Mouse (Mus musculus) kidney, embryonic 15.5 days (tissue): ENCODE data around the gene Abhd16b. TPM values are rescaled to one million over a fixed set of nuclear protein-coding genes. Genes with fewer than 3 reads are reported as not detected.

Experiments
- ATAC-seq: fragments of 200-750 bp; cut with Nextera tagmentation; replicated peaks from 2 replicates; pipeline ENCODE4 v1.8.0; 2017; ENCODE audit warnings: moderate TSS enrichment; ENCODE audit not compliant: low FRiP score
- H3K27ac ChIP-seq: fragments of 300-500 bp; sonication (generic); 2 replicates; pipeline ENCODE4 v1.5.1; 2015; ENCODE audit warnings: mild to moderate bottlenecking, inconsistent platforms
- H3K27me3 ChIP-seq: fragments of 300-500 bp; sonication (generic); 2 replicates; pipeline ENCODE4 v1.6.1; 2015; ENCODE audit warnings: inconsistent platforms
- H3K36me3 ChIP-seq: fragments of 300-500 bp; sonication (generic); 2 replicates; pipeline ENCODE4 v1.6.1; 2015; ENCODE audit warnings: inconsistent platforms
- H3K4me1 ChIP-seq: fragments of 300-500 bp; sonication (generic); 2 replicates; pipeline ENCODE4 v1.6.1; 2015; ENCODE audit warnings: inconsistent platforms
- H3K4me2 ChIP-seq: fragments of 300-500 bp; sonication (generic); 2 replicates; pipeline ENCODE4 v1.6.1; 2015; ENCODE audit warnings: moderate library complexity, mild to moderate bottlenecking, inconsistent platforms
- H3K4me3 ChIP-seq: fragments of 300-500 bp; sonication (generic); replicated peaks from 2 replicates; pipeline ENCODE4 v1.5.1; 2015; ENCODE audit warnings: mild to moderate bottlenecking, inconsistent platforms
- H3K9ac ChIP-seq: fragments of 300-500 bp; sonication (generic); 2 replicates; pipeline ENCODE4 v1.6.1; 2015; ENCODE audit warnings: mild to moderate bottlenecking, inconsistent platforms
- H3K9me3 ChIP-seq: fragments of 300-500 bp; sonication (generic); replicated peaks from 2 replicates; pipeline ENCODE4 v1.6.1; 2016; ENCODE audit warnings: inconsistent platforms
- WGBS: fragments of 180-500 bp; shearing (Covaris S2); methylation state at CpG from one replicate; pipeline ENCODE4 v1.1.7; 2015; ENCODE audit warnings: mixed read lengths; 5-methylcytosine and 5-hydroxymethylcytosine counted together
- polyA plus RNA-seq: library from polyadenylated mRNA; unstranded; fragments of >200 nt; fragmentation: Nextera tagmentation; extraction: Ambion mirVana; gene quantifications from 2 replicates; pipeline ENCODE4 v1.2.1, GENCODE M21; 2015

The Abhd16b gene
- polyA plus RNA-seq, 1 experiment from 2014 or later = not detected

DNA sequence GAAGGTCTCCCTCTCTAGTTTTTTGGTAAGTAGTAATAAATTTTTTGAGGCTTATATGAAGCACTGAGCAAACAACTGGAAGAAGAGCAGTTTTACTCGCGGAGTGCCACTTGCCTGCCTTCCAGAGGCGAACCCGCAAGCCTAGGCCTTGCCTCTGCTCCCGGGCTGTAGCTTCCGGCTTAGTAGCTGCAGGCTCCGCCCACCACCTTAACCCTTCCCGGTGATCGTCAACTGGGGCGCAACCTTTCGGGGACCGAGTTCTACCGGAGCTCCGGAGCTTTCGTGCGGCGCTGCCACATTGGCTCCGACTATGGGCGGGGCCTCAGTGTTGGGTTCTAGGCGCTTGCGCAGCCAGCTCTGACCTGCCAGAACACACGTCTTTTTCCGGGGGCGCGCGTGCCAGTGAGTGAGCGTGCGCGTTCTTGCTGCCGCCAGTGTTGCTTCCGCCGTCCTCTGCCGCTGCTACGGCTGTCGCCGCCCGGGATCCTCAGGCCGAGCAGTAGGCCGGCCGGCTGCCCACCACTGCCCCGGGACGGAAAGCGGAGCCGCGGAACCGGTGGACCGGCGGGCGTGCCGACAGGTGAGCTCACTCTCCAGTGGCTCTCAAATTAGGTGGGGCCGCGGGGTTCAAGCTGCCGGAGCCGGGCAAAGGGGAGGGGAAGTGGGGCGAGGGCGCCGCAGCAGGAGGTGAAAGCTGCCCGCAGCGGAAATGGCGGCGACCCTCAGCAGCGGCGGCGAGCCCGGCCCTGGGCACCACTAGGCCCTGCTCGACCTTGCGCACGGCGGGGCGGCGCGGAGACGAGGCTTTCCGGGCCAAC lies 27.3 kb downstream of the Abhd16b start, which contains the start of gene Dnajc5:
Gene Dnajc5, plus strand, starts transcription at position 368 of the 818 bp plus-strand sequence.
- Histone ChIP-seq H3K9ac (peak within 1 kb of the TSS; percentile 95), H3K4me3 (peak within 1 kb of the TSS; percentile 90), H3K9me3 (no peaks in the 10 kb centered on the region), H3K27me3 (no peaks in the 10 kb centered on the region), H3K36me3 (peaks cover 30% of the 10 kb centered on the region), H3K4me2 (peak within 1 kb of the TSS; percentile 66), H3K27ac (peak within 1 kb of the TSS; percentile 99), H3K4me1 (peaks cover 26% of the 10 kb centered on the region)
- WGBS = under 1% methylated on average over 74 of the region's 74 CpGs
- ATAC-seq = peak; percentile 98

DNA sequence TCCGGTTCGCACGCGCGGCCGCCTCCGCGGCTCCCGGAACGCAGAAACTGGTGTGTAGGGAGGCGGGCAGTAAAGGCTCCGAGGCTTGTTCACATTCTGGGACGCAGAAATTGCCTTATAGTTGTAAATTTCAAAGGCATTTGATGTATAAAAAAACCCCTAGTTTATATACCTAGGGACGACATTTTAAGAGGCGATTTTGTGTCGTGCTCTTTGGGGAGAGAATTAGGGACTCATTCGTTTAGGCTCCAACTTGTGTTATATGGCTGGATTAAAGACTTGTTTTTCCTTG lies 27.9 kb downstream of the Abhd16b start:
- H3K4me3 ChIP-seq = peak overlapping the region; percentile 90
- peak overlapping the region; percentile 99 for H3K27ac ChIP-seq
- H3K27me3 ChIP-seq = no peaks in the 10 kb centered on the region
- H3K4me1 ChIP-seq = peaks cover 26% of the 10 kb centered on the region
- 0% methylated on average over 17 of the region's 17 CpGs for WGBS
- peak overlapping the region; percentile 95 for H3K9ac ChIP-seq
- no peak for ATAC-seq
- H3K4me2 ChIP-seq = peak overlapping the region; percentile 66
- H3K36me3 ChIP-seq = peaks cover 26% of the 10 kb centered on the region
- no peaks in the 10 kb centered on the region for H3K9me3 ChIP-seq

DNA sequence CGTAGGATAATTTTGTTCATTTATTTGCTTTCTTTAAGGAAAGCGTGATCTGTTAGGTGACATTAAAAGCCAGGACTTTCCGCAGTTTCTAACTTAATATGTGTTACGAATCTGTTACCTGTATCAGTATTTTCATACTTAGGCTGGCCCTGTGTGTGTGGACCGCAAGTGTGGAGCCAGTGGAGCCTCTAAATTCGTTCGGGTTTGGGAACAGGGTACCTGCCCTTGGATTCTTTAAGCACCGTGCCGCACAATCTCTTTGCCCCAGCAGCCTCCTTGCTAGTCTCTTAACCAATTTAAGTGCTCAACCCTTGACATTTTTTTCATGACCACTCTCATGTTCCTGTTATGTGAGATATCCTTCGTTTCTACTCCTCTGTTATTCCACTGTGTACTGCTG lies 28.5 kb downstream of the Abhd16b start:
- Histone ChIP-seq H3K4me2 (peak overlapping the region; percentile 66), H3K36me3 (peaks cover 20% of the 10 kb centered on the region), H3K9ac (peak overlapping the region; percentile 95), H3K27me3 (no peaks in the 10 kb centered on the region), H3K27ac (no peak overlapping the region), H3K4me3 (peak overlapping the region; percentile 90), H3K4me1 (peaks cover 26% of the 10 kb centered on the region), H3K9me3 (no peaks in the 10 kb centered on the region)
- WGBS = 43% methylated on average over 10 of the region's 10 CpGs
- no peak for ATAC-seq

DNA sequence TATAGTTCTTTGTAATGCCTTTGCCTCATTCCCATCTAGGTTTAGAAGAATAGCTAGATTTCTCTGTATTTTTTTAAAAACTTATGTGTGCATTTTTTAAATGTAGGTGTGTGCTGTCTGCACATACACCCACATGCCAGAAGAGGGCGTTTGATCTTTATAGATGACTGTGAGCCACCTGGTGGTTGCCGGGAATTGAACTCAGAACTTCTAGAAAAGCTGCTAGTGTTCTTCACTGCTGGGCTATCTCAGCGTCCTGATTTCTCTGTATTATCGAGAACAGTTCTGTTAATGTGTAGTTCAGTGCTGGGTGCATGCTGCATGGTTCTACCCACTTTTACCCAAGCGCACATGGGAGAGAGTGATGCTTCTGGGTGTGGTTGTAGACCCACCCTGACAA lies 29.8 kb downstream of the Abhd16b start:
- no peak overlapping the region for H3K27ac ChIP-seq
- peaks cover 26% of the 10 kb centered on the region for H3K4me1 ChIP-seq
- no peak overlapping the region for H3K9ac ChIP-seq
- H3K9me3 ChIP-seq = no peaks in the 10 kb centered on the region
- no peaks in the 10 kb centered on the region for H3K27me3 ChIP-seq
- WGBS = 73% methylated on average over 5 of the region's 5 CpGs
- peaks cover 7% of the 10 kb centered on the region; the same call in 1 of the 2 replicates for H3K36me3 ChIP-seq
- no peak for ATAC-seq
- no peak overlapping the region for H3K4me3 ChIP-seq
- H3K4me2 ChIP-seq = no peak overlapping the region

DNA sequence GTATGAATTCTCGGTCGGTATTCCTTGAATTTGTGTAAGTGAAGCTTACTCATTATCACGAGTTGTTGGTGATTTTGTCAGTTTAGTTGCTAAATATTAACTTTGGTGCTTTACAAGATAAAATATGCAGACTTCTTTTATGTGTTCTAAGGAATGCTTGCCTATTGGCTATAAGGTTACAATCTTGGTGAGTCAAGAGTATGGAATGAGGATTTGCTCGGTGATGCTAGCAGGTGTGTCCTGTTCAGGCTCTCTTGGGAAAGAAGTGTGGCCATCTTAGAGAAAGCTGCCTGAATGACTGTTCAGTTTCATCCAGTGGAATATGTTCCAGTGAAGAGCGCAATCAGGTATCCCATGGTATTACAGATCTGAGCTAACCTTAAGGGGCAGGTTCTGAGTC lies 32.5 kb downstream of the Abhd16b start:
- peaks cover 23% of the 10 kb centered on the region for H3K36me3 ChIP-seq
- H3K9ac ChIP-seq = no peak overlapping the region
- H3K4me2 ChIP-seq = no peak overlapping the region
- H3K4me3 ChIP-seq = no peak overlapping the region
- H3K27me3 ChIP-seq = no peaks in the 10 kb centered on the region
- peaks cover 18% of the 10 kb centered on the region for H3K4me1 ChIP-seq
- H3K27ac ChIP-seq = peak overlapping the region; percentile 57; the same call in 1 of the 2 replicates
- 76% methylated on average over 5 of the region's 5 CpGs for WGBS
- ATAC-seq = no peak
- H3K9me3 ChIP-seq = no peaks in the 10 kb centered on the region

DNA sequence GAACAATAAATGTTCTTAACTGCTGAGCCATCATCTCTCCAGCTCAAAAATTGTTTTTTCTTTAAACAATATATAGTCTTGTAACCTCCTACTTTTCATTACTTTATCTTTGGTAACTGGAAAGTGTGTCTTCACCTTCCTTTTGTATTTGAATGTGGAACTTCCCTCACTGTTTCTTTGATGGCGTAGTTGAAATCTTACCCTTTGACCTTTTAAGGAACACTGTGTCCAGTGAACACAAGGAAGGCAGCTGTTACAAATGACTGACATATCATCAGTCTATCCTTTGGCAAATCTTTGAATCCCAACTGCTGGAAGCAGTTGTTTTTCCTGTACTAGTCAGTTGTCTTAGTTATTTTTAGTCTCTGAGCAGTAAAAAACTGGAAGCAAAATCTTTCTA lies 36.1 kb downstream of the Abhd16b start:
- H3K36me3 ChIP-seq = peaks cover 48% of the 10 kb centered on the region

DNA sequence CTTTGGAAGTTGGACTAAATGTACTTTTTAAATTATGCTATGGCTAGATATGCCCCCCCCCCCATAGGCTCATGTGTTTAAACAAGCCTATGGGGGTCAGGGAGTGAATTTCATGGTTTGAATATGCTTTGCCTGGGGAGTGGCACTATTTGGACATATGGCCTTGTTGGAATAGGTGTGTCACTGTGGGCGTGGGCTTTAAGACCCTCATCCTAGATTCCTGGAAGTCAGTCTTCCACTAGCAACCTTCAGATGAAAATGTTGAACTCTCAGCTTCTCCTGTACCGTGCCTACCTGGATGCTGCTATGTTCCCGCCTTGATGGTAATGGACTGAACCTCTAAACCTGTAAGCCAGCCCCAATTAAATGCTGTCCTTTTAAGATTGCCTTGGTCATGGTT lies 39.6 kb downstream of the Abhd16b start:
- H3K9me3 ChIP-seq = no peaks in the 10 kb centered on the region
- no peak for ATAC-seq
- H3K27ac ChIP-seq = no peak overlapping the region
- H3K4me2 ChIP-seq = no peak overlapping the region
- H3K4me1 ChIP-seq = peaks cover 2% of the 10 kb centered on the region; the same call in 1 of the 2 replicates
- peaks cover 56% of the 10 kb centered on the region for H3K36me3 ChIP-seq
- no peak overlapping the region for H3K4me3 ChIP-seq
- H3K27me3 ChIP-seq = no peaks in the 10 kb centered on the region
- 95% methylated on average over 3 of the region's 3 CpGs for WGBS
- no peak overlapping the region for H3K9ac ChIP-seq

More for the DNA sequence above, 36.1 kb downstream of the Abhd16b start:
- H3K9ac ChIP-seq = no peak overlapping the region
- no peak overlapping the region for H3K4me3 ChIP-seq
- WGBS = 91% methylated on average over 1 of the region's 1 CpGs
- no peak overlapping the region for H3K27ac ChIP-seq
- no peaks in the 10 kb centered on the region for H3K27me3 ChIP-seq
- no peaks in the 10 kb centered on the region for H3K9me3 ChIP-seq
- H3K4me2 ChIP-seq = no peak overlapping the region
- 0 out of 2 replicates have a peak, but pooled peaks cover 3% of the 10 kb centered on the region for H3K4me1 ChIP-seq
- ATAC-seq = no peak

DNA sequence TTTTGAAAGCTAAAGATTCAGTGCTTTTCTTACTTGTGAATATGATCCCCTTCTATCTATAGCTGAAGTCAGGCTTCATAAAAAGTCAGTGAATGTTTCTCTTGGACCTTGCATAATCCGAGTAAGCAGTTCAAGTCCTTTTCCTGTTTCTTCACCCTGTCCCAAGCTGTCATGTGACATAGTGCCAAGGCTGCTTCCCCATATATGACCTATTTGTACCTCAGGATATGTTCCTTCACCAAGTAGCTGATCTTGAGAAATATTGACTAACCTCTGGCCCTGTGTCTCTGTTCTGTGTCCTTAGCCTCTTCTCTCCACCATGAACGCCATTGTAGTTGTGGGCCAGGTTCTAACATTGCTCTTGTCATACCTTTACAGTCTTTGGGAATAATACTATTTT lies 43.4 kb downstream of the Abhd16b start:
- peaks cover 6% of the 10 kb centered on the region for H3K4me1 ChIP-seq
- ATAC-seq = no peak
- 70% methylated on average over 2 of the region's 2 CpGs for WGBS
- H3K4me3 ChIP-seq = no peak overlapping the region
- peaks cover 26% of the 10 kb centered on the region for H3K36me3 ChIP-seq
- H3K9me3 ChIP-seq = no peaks in the 10 kb centered on the region
- no peak overlapping the region for H3K27ac ChIP-seq
- H3K9ac ChIP-seq = no peak overlapping the region
- H3K4me2 ChIP-seq = no peak overlapping the region
- no peaks in the 10 kb centered on the region for H3K27me3 ChIP-seq

DNA sequence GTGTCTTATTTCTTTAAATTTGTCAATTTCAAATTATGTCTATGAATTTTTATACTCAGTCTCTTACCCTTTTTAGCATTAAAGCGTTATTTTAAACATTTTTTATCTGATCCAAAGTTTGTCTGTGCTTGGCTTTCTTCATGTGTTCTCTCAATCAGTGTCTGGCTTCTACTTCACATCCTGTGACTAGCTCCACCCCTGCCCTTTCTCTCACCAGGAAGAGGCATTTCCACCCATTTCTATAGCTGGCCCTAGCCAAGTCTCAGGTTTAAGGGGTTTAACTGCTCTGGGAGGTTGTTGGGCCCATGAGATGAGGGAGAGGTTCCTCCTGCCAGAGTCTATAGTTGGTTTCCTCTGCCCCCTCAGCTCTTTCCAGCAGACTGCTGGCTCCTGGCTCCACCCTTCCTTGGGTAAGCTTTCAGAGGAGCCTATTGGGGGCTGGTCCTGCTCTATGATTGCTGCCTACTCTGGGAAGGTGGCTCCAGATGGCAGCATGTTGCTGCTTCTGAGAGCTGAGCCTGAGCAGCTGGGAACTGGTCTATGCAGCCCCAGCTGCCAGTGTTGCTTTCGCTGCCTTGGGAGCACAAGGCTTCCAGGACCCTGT lies 44.5 kb downstream of the Abhd16b start:
- no peak overlapping the region for H3K4me2 ChIP-seq

DNA sequence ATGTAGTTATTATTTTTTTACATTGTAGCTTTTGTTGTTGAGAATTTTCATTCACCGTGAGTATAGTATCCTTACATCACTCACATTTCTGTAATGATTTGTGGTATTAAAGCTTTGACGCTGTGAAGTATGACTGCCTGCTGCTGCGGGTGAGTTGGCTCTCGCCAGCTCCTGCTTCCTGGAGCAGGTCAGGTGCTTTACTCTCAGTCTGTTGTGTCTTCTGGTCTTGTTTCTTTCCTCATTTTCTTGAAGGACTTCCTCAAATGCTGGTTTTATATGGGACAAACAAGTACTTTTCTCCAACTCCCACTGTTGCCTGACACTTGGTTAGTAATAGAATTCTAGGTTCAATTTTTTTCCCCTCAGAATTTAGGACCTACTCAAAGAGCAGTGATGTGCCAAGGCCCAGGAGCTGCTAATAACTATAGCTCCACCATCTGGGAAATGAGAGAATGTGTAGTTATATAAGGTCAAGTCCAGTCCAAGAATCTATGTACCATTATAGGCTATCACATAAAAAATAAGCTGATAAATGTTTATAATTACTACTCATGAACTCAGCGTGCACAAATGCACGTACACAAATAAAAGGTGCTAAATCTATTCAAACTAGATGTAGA lies 48.9 kb downstream of the Abhd16b start:
- Histone ChIP-seq H3K4me2 (no peak overlapping the region), H3K27ac (no peak overlapping the region), H3K9me3 (no peaks in the 10 kb centered on the region), H3K27me3 (no peaks in the 10 kb centered on the region), H3K4me3 (no peak overlapping the region), H3K4me1 (peaks cover 6% of the 10 kb centered on the region), H3K36me3 (peaks cover 26% of the 10 kb centered on the region), H3K9ac (no peak overlapping the region)
- WGBS = 93% methylated on average over 6 of the region's 6 CpGs
- ATAC-seq = no peak

More for the DNA sequence above, 44.5 kb downstream of the Abhd16b start:
- peak overlapping the region; percentile 60 for H3K27ac ChIP-seq
- peak; percentile 74 for ATAC-seq
- peaks cover 6% of the 10 kb centered on the region for H3K4me1 ChIP-seq
- no peaks in the 10 kb centered on the region for H3K9me3 ChIP-seq
- no peak overlapping the region for H3K4me3 ChIP-seq
- WGBS = 81% methylated on average over 2 of the region's 2 CpGs
- H3K9ac ChIP-seq = no peak overlapping the region
- H3K27me3 ChIP-seq = no peaks in the 10 kb centered on the region
- H3K36me3 ChIP-seq = peaks cover 24% of the 10 kb centered on the region
